Mouse (Mus musculus): ENCODE results near the gene Prg3.

Prg3 gene

GRCm38 (mm10) chr2:84987930-84988329 is at the start of gene Prg3:
TSS of gene Prg3 (plus strand) at chr2:84988215.
- no peak for DNase-seq

GRCm38 (mm10) chr2:84938249-84938946 is 49.6 kb upstream of the Prg3 start:
- peak; percentile 9 to 26 for DNase-seq

GRCm38 (mm10) chr2:84939306-84939705 is 48.7 kb upstream of the Prg3 start:
- DNase-seq, result no peak

- no peak for DNase-seq
These were observed 48.3 kb upstream of the Prg3 start for GRCm38 (mm10) chr2:84939711-84940110.

GRCm38 (mm10) chr2:84941332-84941731 is 46.7 kb upstream of the Prg3 start:
- DNase-seq, result no peak

GRCm38 (mm10) chr2:84941795-84942194 is 46.2 kb upstream of the Prg3 start:
- DNase-seq, result no peak

- no peak for DNase-seq
These were observed 40.8 kb upstream of the Prg3 start for GRCm38 (mm10) chr2:84947154-84947771.

- DNase-seq, result no peak
These were observed 39.8 kb upstream of the Prg3 start for GRCm38 (mm10) chr2:84948252-84948651.

GRCm38 (mm10) chr2:84948721-84949120 is 39.3 kb upstream of the Prg3 start:
- no peak for DNase-seq

- DNase-seq, result no peak
These were observed 37.0 kb upstream of the Prg3 start for GRCm38 (mm10) chr2:84951027-84951426.

- DNase-seq, result no peak
These were observed 35.8 kb upstream of the Prg3 start for GRCm38 (mm10) chr2:84952251-84952650.

GRCm38 (mm10) chr2:84952693-84953092 is 35.3 kb upstream of the Prg3 start:
- DNase-seq, result no peak

- DNase-seq, result no peak
These were observed 32.6 kb upstream of the Prg3 start for GRCm38 (mm10) chr2:84955435-84955834.

GRCm38 (mm10) chr2:84956274-84956673 is 31.7 kb upstream of the Prg3 start:
- DNase-seq, result peak; percentile 63 to 67

GRCm38 (mm10) chr2:84958588-84959264 is 29.3 kb upstream of the Prg3 start:
- no peak for DNase-seq

- DNase-seq, result peak; percentile 30 to 54
These were observed 26.7 kb upstream of the Prg3 start for GRCm38 (mm10) chr2:84961300-84961699.

- DNase-seq, result no peak
These were observed 26.1 kb upstream of the Prg3 start for GRCm38 (mm10) chr2:84961901-84962300.

GRCm38 (mm10) chr2:84962906-84963507 is 25.0 kb upstream of the Prg3 start:
- DNase-seq, result no peak

GRCm38 (mm10) chr2:84964111-84964801 is 23.8 kb upstream of the Prg3 start:
- DNase-seq, result no peak

- no peak for DNase-seq
These were observed 20.6 kb upstream of the Prg3 start for GRCm38 (mm10) chr2:84967318-84967991.

- no peak for DNase-seq
These were observed 12.4 kb upstream of the Prg3 start for GRCm38 (mm10) chr2:84975580-84975979.

- no peak for DNase-seq
These were observed 7.8 kb upstream of the Prg3 start, which contains the start of gene Prg2 for GRCm38 (mm10) chr2:84980188-84980587. TSS of gene Prg2 (plus strand) at chr2:84980461.
